Mouse (Mus musculus) layer of hippocampus, adult 2 months (tissue): ENCODE data around the gene Abcf1. TPM values are rescaled to one million over a fixed set of nuclear protein-coding genes. Genes with fewer than 3 reads are reported as not detected.
A peak's percentile ranks its signal among the peaks of the same experiment; 100 is the strongest.
"Not testable (repeated sequence)": the region's sequence is repeated elsewhere in the genome, so short reads cannot be mapped to it uniquely, and the experiment has no call there.

Experiments used
- DNase-seq, 2 experiments: peaks; one replicate each; pipeline ENCODE4 v3.0.0; 2022; ENCODE audit warnings: low spot score in 2 of 2
- H3K27ac ChIP-seq: fragments of 200-600 bp; 2 replicates; pipeline ENCODE4 v1.8.1; 2022
- H3K4me3 ChIP-seq: fragments of 200-600 bp; 2 replicates; pipeline ENCODE4 v1.8.1; 2022; ENCODE audit warnings: mild to moderate bottlenecking
- CTCF ChIP-seq: fragments of 200-600 bp; conservative IDR thresholded peaks from 2 replicates; pipeline ENCODE4 v1.8.1; 2022; ENCODE audit warnings: antibody characterized with exemption, mild to moderate bottlenecking, moderate library complexity
- total RNA-seq, 2 experiments: library from RNA; stranded (reverse); gene quantifications; 2 replicates each; pipeline ENCODE4 v1.2.3; 2021

The Abcf1 gene
- total RNA-seq, 2 experiments from 2014 or later, result 69.9 to 77.3 TPM

- no peak overlapping the region for H3K27ac ChIP-seq
- DNase-seq, result no peak
- H3K4me3 ChIP-seq, result no peak overlapping the region
- no peak for TF ChIP-seq CTCF
These were observed 6.3 kb downstream of the Abcf1 start for GRCm38 (mm10) chr17:35963279-35963678.

GRCm38 (mm10) chr17:35958533-35959223, 10.9 kb downstream of the Abcf1 start:
- no peak for DNase-seq
- no peak overlapping the region for H3K4me3 ChIP-seq
- H3K27ac ChIP-seq, result no peak overlapping the region
- TF ChIP-seq CTCF, result no peak

GRCm38 (mm10) chr17:35954665-35955064, 14.9 kb downstream of the Abcf1 start:
- DNase-seq, result no peak
- Histone ChIP-seq H3K4me3 (no peak overlapping the region), H3K27ac (no peak overlapping the region)
- no peak for TF ChIP-seq CTCF

- not testable (repeated sequence) for H3K27ac ChIP-seq, H3K4me3 ChIP-seq, DNase-seq
These were observed 17.0 kb downstream of the Abcf1 start for GRCm38 (mm10) chr17:35952559-35952958.

- H3K27ac ChIP-seq, H3K4me3 ChIP-seq, DNase-seq: not testable (repeated sequence)
These were observed 18.6 kb downstream of the Abcf1 start for GRCm38 (mm10) chr17:35950946-35951345.

- no peak for TF ChIP-seq CTCF
- Histone ChIP-seq H3K4me3 (no peak overlapping the region), H3K27ac (no peak overlapping the region)
- DNase-seq, result no peak
These were observed 29.6 kb downstream of the Abcf1 start for GRCm38 (mm10) chr17:35939941-35940340.

GRCm38 (mm10) chr17:35939108-35939507, 30.5 kb downstream of the Abcf1 start:
- no peak for DNase-seq
- H3K4me3 ChIP-seq, result no peak overlapping the region
- H3K27ac ChIP-seq, result no peak overlapping the region
- TF ChIP-seq CTCF, result no peak

GRCm38 (mm10) chr17:35937700-35938348, 31.7 kb downstream of the Abcf1 start:
- no peak overlapping the region for H3K27ac ChIP-seq
- peak in 1 of 2 experiments; percentile 53 for DNase-seq
- peak; percentile 93 for TF ChIP-seq CTCF
- H3K4me3 ChIP-seq, result no peak overlapping the region

- H3K27ac ChIP-seq, DNase-seq, H3K4me3 ChIP-seq: not testable (repeated sequence)
These were observed 33.8 kb downstream of the Abcf1 start for GRCm38 (mm10) chr17:35935763-35936162.

- no peak for TF ChIP-seq CTCF
- Histone ChIP-seq H3K27ac (no peak overlapping the region), H3K4me3 (no peak overlapping the region)
- DNase-seq, result no peak
These were observed 37.0 kb downstream of the Abcf1 start for GRCm38 (mm10) chr17:35932608-35933007.

- DNase-seq, result no peak
- Histone ChIP-seq H3K27ac (no peak overlapping the region), H3K4me3 (no peak overlapping the region)
- no peak for TF ChIP-seq CTCF
These were observed 38.9 kb downstream of the Abcf1 start for GRCm38 (mm10) chr17:35930627-35931026.

GRCm38 (mm10) chr17:35929534-35929933, 40.0 kb downstream of the Abcf1 start:
- TF ChIP-seq CTCF, result no peak

GRCm38 (mm10) chr17:35927471-35927870, 42.1 kb downstream of the Abcf1 start:
- no peak for DNase-seq
- TF ChIP-seq CTCF, result no peak
- Histone ChIP-seq H3K4me3 (no peak overlapping the region), H3K27ac (no peak overlapping the region)

More at GRCm38 (mm10) chr17:35929534-35929933, 40.0 kb downstream of the Abcf1 start:
- no peak overlapping the region for H3K4me3 ChIP-seq
- H3K27ac ChIP-seq, result no peak overlapping the region
- no peak for DNase-seq

GRCm38 (mm10) chr17:35923281-35923680, 46.3 kb downstream of the Abcf1 start:
- DNase-seq, result peak in 1 of 2 experiments; percentile 10
- no peak for TF ChIP-seq CTCF
- no peak overlapping the region for H3K4me3 ChIP-seq
- peak overlapping the region; percentile 51; the same call in 1 of the 2 replicates for H3K27ac ChIP-seq
